Mouse (Mus musculus) E14TG2a.4 (cell line): ENCODE measurements around the gene Rassf5.

Experiments
- H3K27me3 ChIP-seq: 2 replicates; pipeline ENCODE4 v1.6.1; 2014; ENCODE audit warnings: low read length, control low read depth; ENCODE audit not compliant: insufficient read depth
- H3K36me3 ChIP-seq: 2 replicates; pipeline ENCODE4 v1.6.1; 2014; ENCODE audit warnings: low read length, control low read depth; ENCODE audit not compliant: insufficient read depth
- H3K4me1 ChIP-seq: replicated peaks from 2 replicates; pipeline ENCODE4 v1.6.1; 2014; ENCODE audit warnings: low read depth, low read length, control low read depth
- H3K4me3 ChIP-seq: replicated peaks from 2 replicates; pipeline ENCODE4 v1.5.1; 2014; ENCODE audit warnings: mild to moderate bottlenecking, low read length
- H3K9me3 ChIP-seq: 2 replicates; pipeline ENCODE4 v1.6.1; 2014; ENCODE audit warnings: low read length, control low read depth
- CTCF ChIP-seq: conservative IDR thresholded peaks from 2 replicates; pipeline ENCODE4 v1.5.1; 2014; ENCODE audit warnings: low read length
- NANOG ChIP-seq: IDR thresholded peaks from 2 replicates; pipeline ENCODE4 v1.6.1; 2014; ENCODE audit warnings: borderline replicate concordance, low read length, mixed read lengths
- POU5F1 ChIP-seq: IDR thresholded peaks from 2 replicates; pipeline ENCODE4 v1.6.1; 2014; ENCODE audit warnings: low read length, borderline replicate concordance

Rassf5 gene

DNA sequence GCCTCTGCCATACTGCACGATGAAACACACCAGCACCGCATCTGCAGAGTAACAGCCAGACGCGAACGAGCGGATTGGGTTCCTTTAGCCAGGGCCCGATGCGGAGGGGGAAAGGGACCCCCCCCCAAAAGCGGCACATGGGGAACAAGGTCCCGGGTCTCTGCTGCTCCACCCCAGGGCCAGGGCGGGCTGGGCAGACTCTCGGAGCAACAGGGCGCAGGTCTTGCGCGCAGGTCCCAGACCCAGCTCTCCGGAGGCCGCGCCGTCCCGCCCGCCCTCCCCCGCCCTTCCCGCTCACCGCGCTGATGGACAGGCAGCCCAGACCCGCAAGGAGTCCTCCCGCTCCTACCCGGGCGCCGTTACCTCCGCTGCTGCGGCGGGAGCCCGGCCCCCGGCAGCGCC is 107.3 kb downstream of the Rassf5 start:
- H3K4me3 ChIP-seq = peak overlapping the region; percentile 89
- TF ChIP-seq NANOG = no peak
- TF ChIP-seq POU5F1 = no peak
- no peak for TF ChIP-seq CTCF
- H3K4me1 ChIP-seq = peaks cover 71% of the 10 kb centered on the region
- 0 out of 2 replicates have a peak, but pooled peaks cover 2% of the 10 kb centered on the region for H3K9me3 ChIP-seq
- no peaks in the 10 kb centered on the region for H3K27me3 ChIP-seq
- H3K36me3 ChIP-seq = peaks cover 38% of the 10 kb centered on the region

DNA sequence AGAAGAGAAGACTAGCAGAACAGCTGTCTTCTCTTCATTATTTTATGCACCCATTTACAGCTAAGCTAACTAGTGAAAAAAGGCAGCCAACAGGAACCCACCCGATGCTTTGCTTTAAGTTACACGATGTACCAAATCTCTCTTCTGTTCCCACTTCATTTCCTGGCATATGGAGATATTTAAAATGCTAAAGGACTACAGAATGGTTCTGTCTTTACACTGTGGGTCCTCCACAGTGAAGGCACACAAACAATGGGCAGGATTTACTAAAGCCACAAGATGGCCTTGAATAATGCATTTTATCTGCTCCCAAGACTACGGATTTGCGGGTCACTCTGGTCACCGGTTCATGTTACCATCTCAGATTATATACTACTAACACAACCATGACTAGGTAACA is 107.9 kb downstream of the Rassf5 start:
- peaks cover 71% of the 10 kb centered on the region for H3K4me1 ChIP-seq
- no peak for TF ChIP-seq NANOG
- TF ChIP-seq POU5F1 = no peak
- TF ChIP-seq CTCF = no peak
- H3K27me3 ChIP-seq = no peaks in the 10 kb centered on the region
- peaks cover 45% of the 10 kb centered on the region for H3K36me3 ChIP-seq
- H3K4me3 ChIP-seq = peak overlapping the region; percentile 89
- peaks cover 8% of the 10 kb centered on the region; the same call in 1 of the 2 replicates for H3K9me3 ChIP-seq

DNA sequence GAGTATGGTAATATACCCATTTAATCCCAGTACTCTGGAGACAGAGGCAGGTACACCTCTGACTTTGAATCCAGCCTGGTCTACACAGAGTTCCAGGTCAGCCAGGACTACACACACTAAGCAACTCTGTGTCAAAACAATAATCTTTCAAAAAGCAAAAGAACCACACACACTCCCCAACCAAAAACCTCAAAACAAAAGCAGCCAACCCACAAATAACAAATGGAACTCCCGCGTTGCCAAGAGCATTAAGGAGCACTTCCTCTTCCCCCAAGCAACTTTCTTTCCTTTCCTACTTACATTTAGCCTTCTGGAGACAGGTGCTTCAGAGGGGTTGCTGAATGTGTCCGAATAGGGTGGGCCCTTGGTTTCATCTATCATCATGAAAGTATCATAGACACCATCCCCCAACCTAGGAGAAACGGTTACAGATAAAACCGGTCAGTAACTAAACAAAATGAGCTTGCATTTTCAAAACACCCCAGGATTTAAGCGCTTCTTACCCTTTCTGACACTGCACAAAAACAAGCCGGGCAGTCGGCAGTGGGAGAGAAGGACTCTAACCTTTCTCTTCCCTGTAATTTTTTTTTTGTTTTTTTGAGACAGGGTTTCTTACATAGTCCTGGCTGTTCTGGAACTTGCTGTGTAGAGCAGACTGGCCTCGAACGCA is 109.0 kb downstream of the Rassf5 start:
- TF ChIP-seq POU5F1 = no peak
- no peak for TF ChIP-seq NANOG
- TF ChIP-seq CTCF = no peak
- peak overlapping the region; percentile 89 for H3K4me3 ChIP-seq
- H3K9me3 ChIP-seq = peaks cover 11% of the 10 kb centered on the region; the same call in 1 of the 2 replicates
- H3K36me3 ChIP-seq = peaks cover 52% of the 10 kb centered on the region
- H3K4me1 ChIP-seq = peaks cover 67% of the 10 kb centered on the region
- no peaks in the 10 kb centered on the region for H3K27me3 ChIP-seq

DNA sequence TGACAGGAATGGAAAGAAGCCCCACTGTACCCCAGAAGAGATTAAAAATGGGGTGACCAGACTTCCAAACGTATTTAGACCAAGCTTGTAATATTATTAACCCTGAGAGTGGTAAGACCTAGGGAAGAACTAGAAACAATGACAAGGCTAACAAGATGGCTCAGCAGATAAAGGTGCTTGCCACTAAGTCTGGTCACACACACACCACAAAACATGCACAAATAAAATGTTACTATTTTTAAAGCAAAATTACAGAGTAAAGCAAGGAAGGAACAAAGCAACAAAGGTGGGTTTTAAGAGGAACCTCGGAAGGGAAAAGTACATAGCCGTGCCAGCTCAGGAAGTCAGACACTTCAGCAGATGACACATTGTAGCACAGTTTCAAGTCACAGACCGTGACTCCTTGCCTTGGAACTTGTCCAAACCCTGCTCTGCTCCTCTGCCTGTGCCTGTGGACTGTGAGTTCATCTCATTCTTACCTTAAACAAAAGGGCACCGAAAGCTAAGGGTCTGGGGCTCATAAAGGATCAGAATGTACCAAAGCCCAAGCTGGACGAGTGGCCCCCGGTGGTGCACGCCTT is 110.0 kb downstream of the Rassf5 start:
- TF ChIP-seq CTCF = no peak
- H3K4me3 ChIP-seq = peak overlapping the region; percentile 32; the same call in 1 of the 2 replicates
- peaks cover 21% of the 10 kb centered on the region for H3K9me3 ChIP-seq
- no peaks in the 10 kb centered on the region for H3K27me3 ChIP-seq
- H3K36me3 ChIP-seq = peaks cover 63% of the 10 kb centered on the region
- H3K4me1 ChIP-seq = peaks cover 69% of the 10 kb centered on the region

DNA sequence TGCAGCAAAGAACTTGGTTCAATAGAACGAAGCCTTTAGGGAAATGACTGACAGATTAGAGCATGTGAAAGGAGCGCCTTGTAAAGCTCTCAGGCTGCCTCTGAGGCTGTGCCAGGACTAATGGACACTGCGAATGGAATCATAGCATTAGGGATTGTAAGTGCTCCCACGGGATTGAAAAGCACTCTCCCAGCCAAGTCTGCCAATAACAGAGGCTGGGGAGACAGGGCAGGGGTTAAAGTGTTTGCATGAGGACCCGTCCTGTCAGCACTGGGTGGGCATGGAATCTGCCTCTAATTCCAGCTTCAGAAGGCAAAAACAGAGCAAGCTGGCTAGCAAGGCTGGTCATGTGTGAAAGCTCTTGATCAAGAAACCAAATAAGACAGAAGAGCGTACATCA is 110.8 kb downstream of the Rassf5 start:
- H3K27me3 ChIP-seq = no peaks in the 10 kb centered on the region
- H3K4me1 ChIP-seq = peaks cover 65% of the 10 kb centered on the region
- TF ChIP-seq CTCF = no peak
- no peak for TF ChIP-seq POU5F1
- TF ChIP-seq NANOG = no peak
- H3K36me3 ChIP-seq = peaks cover 71% of the 10 kb centered on the region
- H3K4me3 ChIP-seq = no peak overlapping the region
- peaks cover 29% of the 10 kb centered on the region for H3K9me3 ChIP-seq
